Mouse (Mus musculus) heart, postnatal 0 days (tissue): ENCODE results near the gene Iqce. TPM values are rescaled to one million over a fixed set of nuclear protein-coding genes. Genes with fewer than 3 reads are reported as not detected.

Source experiments
- ATAC-seq: fragments of 200-750 bp; cut with Nextera tagmentation; 2 replicates; pipeline ENCODE4 v1.8.0; 2017; ENCODE audit warnings: low read depth, moderate number of reproducible peaks, moderate library complexity; ENCODE audit not compliant: insufficient read depth
- DNase-seq: peaks from one replicate; pipeline ENCODE4 v3.0.0-alpha.2; 2016; ENCODE audit warnings: low spot score
- H3K27ac ChIP-seq: fragments of 300-500 bp; sonication (generic); 2 replicates; pipeline ENCODE4 v1.5.1; 2014; ENCODE audit warnings: low read depth, mild to moderate bottlenecking
- H3K27me3 ChIP-seq: fragments of 300-500 bp; sonication (generic); 2 replicates; pipeline ENCODE4 v1.6.1; 2014; ENCODE audit warnings: low read length, mixed read lengths; ENCODE audit not compliant: control insufficient read depth, insufficient read depth
- H3K36me3 ChIP-seq: fragments of 300-500 bp; sonication (generic); replicated peaks from 2 replicates; pipeline ENCODE4 v1.6.1; 2014; ENCODE audit warnings: low read length, mixed read lengths; ENCODE audit not compliant: control insufficient read depth, insufficient read depth
- H3K4me1 ChIP-seq: fragments of 300-500 bp; sonication (generic); 2 replicates; pipeline ENCODE4 v1.6.1; 2014; ENCODE audit warnings: antibody characterized with exemption; ENCODE audit not compliant: control insufficient read depth, insufficient read depth
- H3K4me2 ChIP-seq: fragments of 300-500 bp; sonication (generic); 2 replicates; pipeline ENCODE4 v1.6.1; 2014; ENCODE audit warnings: low read depth, mild to moderate bottlenecking, low read length, moderate library complexity
- H3K4me3 ChIP-seq: fragments of 300-500 bp; sonication (generic); 2 replicates; pipeline ENCODE4 v1.5.1; 2014; ENCODE audit warnings: low read depth, low read length
- H3K9ac ChIP-seq: fragments of 300-500 bp; sonication (generic); replicated peaks from 2 replicates; pipeline ENCODE4 v1.6.1; 2014; ENCODE audit warnings: low read depth, low read length, mixed read lengths
- H3K9me3 ChIP-seq: fragments of 300-500 bp; sonication (generic); replicated peaks from 2 replicates; pipeline ENCODE4 v1.6.1; 2016; ENCODE audit warnings: low read length; ENCODE audit not compliant: control insufficient read depth
- CTCF ChIP-seq: IDR thresholded peaks from 2 replicates; pipeline ENCODE4 v1.5.1; 2016; ENCODE audit warnings: antibody characterized with exemption, control low read depth, low read depth
- EP300 ChIP-seq: IDR thresholded peaks from 2 replicates; pipeline ENCODE4 v1.6.1; 2016; ENCODE audit warnings: antibody characterized with exemption, low read depth
- WGBS: fragments of 180-500 bp; shearing (Covaris S2); extraction: QIAGEN DNeasy Blood & Tissue Kit; methylation state at CpG from one replicate; pipeline ENCODE4 v1.1.7; 2014; 5-methylcytosine and 5-hydroxymethylcytosine counted together
- polyA plus RNA-seq: library from polyadenylated mRNA; unstranded; fragments of >200 nt; fragmentation: Nextera tagmentation; extraction: Ambion mirVana; gene quantifications from 2 replicates; pipeline ENCODE4 v1.2.1, GENCODE M21; 2015
- total RNA-seq: library from RNA; depleted of rRNA; stranded (reverse); fragments of >200 nt; gene quantifications from 2 replicates; pipeline ENCODE4 v1.2.3, GENCODE M21; 2014; ENCODE audit warnings: low replicate concordance

Gene Iqce
- total and polyA plus RNA-seq, 2 experiments from 2014 or later, result 3.8 to 5.1 TPM

GRCm38 (mm10) chr5:140621092-140621491 is 81.1 kb downstream of the Iqce start:
- DNase-seq (no peak), ATAC-seq (no peak)
- no peak overlapping the region for H3K4me3 ChIP-seq
- 71% methylated on average over 9 of the region's 9 CpGs for WGBS
- no peak for TF ChIP-seq EP300
- no peak for TF ChIP-seq CTCF
- H3K27me3 ChIP-seq, result no peaks in the 10 kb centered on the region
- no peak overlapping the region for H3K4me2 ChIP-seq
- H3K36me3 ChIP-seq, result peaks cover 34% of the 10 kb centered on the region
- no peak overlapping the region for H3K27ac ChIP-seq
- no peaks in the 10 kb centered on the region for H3K9me3 ChIP-seq
- H3K4me1 ChIP-seq, result no peaks in the 10 kb centered on the region
- no peak overlapping the region for H3K9ac ChIP-seq

- Histone ChIP-seq H3K9ac (no peak overlapping the region), H3K4me2 (no peak overlapping the region), H3K27me3 (no peaks in the 10 kb centered on the region), H3K36me3 (peaks cover 30% of the 10 kb centered on the region), H3K4me3 (no peak overlapping the region), H3K9me3 (no peaks in the 10 kb centered on the region), H3K4me1 (no peaks in the 10 kb centered on the region), H3K27ac (no peak overlapping the region)
- DNase-seq (no peak), ATAC-seq (no peak)
- TF ChIP-seq EP300, result no peak
- no peak for TF ChIP-seq CTCF
- WGBS, result 52% methylated on average over 7 of the region's 7 CpGs
Observed at GRCm38 (mm10) chr5:140619895-140620736, 82.1 kb downstream of the Iqce start.

GRCm38 (mm10) chr5:140619151-140619771 is 82.9 kb downstream of the Iqce start:
- DNase-seq (peak; percentile 54), ATAC-seq (0 out of 2 replicates have a peak, but pooled peaks have one; percentile 37)
- Histone ChIP-seq H3K27me3 (no peaks in the 10 kb centered on the region), H3K4me1 (no peaks in the 10 kb centered on the region), H3K9ac (no peak overlapping the region), H3K9me3 (no peaks in the 10 kb centered on the region), H3K4me3 (no peak overlapping the region), H3K27ac (no peak overlapping the region), H3K4me2 (no peak overlapping the region), H3K36me3 (peaks cover 22% of the 10 kb centered on the region)
- WGBS, result 19% methylated on average over 6 of the region's 6 CpGs
- no peak for TF ChIP-seq EP300
- peak; percentile 84 for TF ChIP-seq CTCF

GRCm38 (mm10) chr5:140617714-140618113 is 84.5 kb downstream of the Iqce start:
- 66% methylated on average over 5 of the region's 5 CpGs for WGBS

GRCm38 (mm10) chr5:140616691-140617090 is 85.5 kb downstream of the Iqce start:
- TF ChIP-seq CTCF (no peak), EP300 (no peak)
- 54% methylated on average over 9 of the region's 9 CpGs for WGBS
- DNase-seq, result no peak
- no peak for ATAC-seq
- no peak overlapping the region for H3K4me3 ChIP-seq
- no peaks in the 10 kb centered on the region for H3K36me3 ChIP-seq
- 0 out of 2 replicates have a peak, but pooled peaks cover 7% of the 10 kb centered on the region for H3K27me3 ChIP-seq
- no peaks in the 10 kb centered on the region for H3K9me3 ChIP-seq
- no peak overlapping the region for H3K9ac ChIP-seq
- H3K4me2 ChIP-seq, result no peak overlapping the region
- peak overlapping the region; percentile 8; the same call in 1 of the 2 replicates for H3K27ac ChIP-seq
- peaks cover 3% of the 10 kb centered on the region; the same call in 1 of the 2 replicates for H3K4me1 ChIP-seq

More at GRCm38 (mm10) chr5:140617714-140618113, 84.5 kb downstream of the Iqce start:
- no peak overlapping the region for H3K27ac ChIP-seq
- DNase-seq, result no peak
- peaks cover 8% of the 10 kb centered on the region for H3K36me3 ChIP-seq
- no peak overlapping the region for H3K4me2 ChIP-seq
- TF ChIP-seq CTCF (no peak), EP300 (no peak)
- H3K4me1 ChIP-seq, result no peaks in the 10 kb centered on the region
- no peak overlapping the region for H3K4me3 ChIP-seq
- no peak overlapping the region for H3K9ac ChIP-seq
- ATAC-seq, result no peak
- 0 out of 2 replicates have a peak, but pooled peaks cover 4% of the 10 kb centered on the region for H3K27me3 ChIP-seq
- H3K9me3 ChIP-seq, result no peaks in the 10 kb centered on the region
